Mouse (Mus musculus) kidney, adult 2 months (tissue): ENCODE results near the gene Gm39653.
"Not testable (repeated sequence)": the region's sequence is repeated elsewhere in the genome, so short reads cannot be mapped to it uniquely, and the experiment has no call there.

Experiments used
- CTCF ChIP-seq: fragments of 200-500 bp; conservative IDR thresholded peaks from 2 replicates; pipeline ENCODE4 v1.5.1; 2011; ENCODE audit warnings: low read depth, mild to moderate bottlenecking, control low read depth, low read length, moderate library complexity, mixed read lengths; ENCODE audit not compliant: insufficient read depth, insufficient read length
- POLR2A ChIP-seq: fragments of 200-500 bp; IDR thresholded peaks from one replicate; pipeline ENCODE4 v1.6.1; 2011; ENCODE audit warnings: low read depth, low read length, control low read depth

DNA sequence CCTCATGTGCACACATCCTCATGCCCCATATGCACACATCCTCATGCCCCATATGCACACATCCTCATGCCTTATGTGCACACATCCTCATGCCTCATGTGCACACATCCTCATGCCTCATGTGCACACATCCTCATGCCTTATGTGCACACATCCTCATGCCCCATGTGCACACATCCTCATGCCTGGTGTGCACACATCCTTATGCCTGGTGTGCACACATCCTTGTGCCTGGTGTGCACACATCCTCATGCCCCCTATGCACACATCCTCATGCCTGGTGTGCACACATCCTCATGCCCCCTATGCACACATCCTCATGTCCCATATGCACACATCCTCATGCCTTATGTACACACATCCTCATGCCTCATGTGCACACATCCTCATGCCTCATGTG is 14.6 kb downstream of the Gm39653 start:
- not testable (repeated sequence) for TF ChIP-seq CTCF, POLR2A
